Comparison of ENCODE assay signal across 24 mouse cellular contexts in genomic region chr14:46126541-46126940, GRCm38 (mm10).
DNase-seq lines count a peak whose midpoint lies in the region; ATAC-seq and TF ChIP-seq lines count a peak whose summit lies in the region.
"Had no signal": no experiment of that assay in that cellular context is flagged by ENCODE, and none has a peak within 500 bp of the region (broad histone marks: within the 10 kb centered on the region; RNA-seq: fewer than 3 reads in every experiment).

No protein-coding gene starts in this region.

- H3K9ac ChIP-seq in forebrain, embryonic 14.5 days (ENCODE audit: low read length): no peak overlapping the region
- no peak overlapping the region for H3K9ac ChIP-seq in forebrain, embryonic 13.5 days
- no peak overlapping the region for H3K9ac ChIP-seq in kidney, postnatal 0 days (ENCODE audit: low read depth, low read length)

- no peak overlapping the region for H3K4me3 ChIP-seq in forebrain, embryonic 14.5 days (ENCODE audit: low read depth, low read length)
- H3K4me3 ChIP-seq in forebrain, embryonic 13.5 days: no peak overlapping the region
- no peak overlapping the region for H3K4me3 ChIP-seq in kidney, postnatal 0 days (replicated peaks; ENCODE audit: low read depth, low read length)
- H3K4me3 ChIP-seq in midbrain, embryonic 10.5 days: no peak overlapping the region
- no peak overlapping the region for H3K4me3 ChIP-seq in embryonic facial prominence, embryonic 10.5 days

- no peak overlapping the region for H3K4me2 ChIP-seq in forebrain, embryonic 14.5 days (ENCODE audit: low read length)
- H3K4me2 ChIP-seq in forebrain, embryonic 13.5 days: no peak overlapping the region
- no peak overlapping the region for H3K4me2 ChIP-seq in kidney, postnatal 0 days (ENCODE audit: low read length)

- no peak for ATAC-seq in forebrain, embryonic 14.5 days
- no peak for ATAC-seq in forebrain, embryonic 13.5 days
- ATAC-seq in kidney, postnatal 0 days (replicated peaks; ENCODE audit: low FRiP score, low read depth): no peak
- ATAC-seq: activated CD4-positive, CD25-positive, alpha-beta regulatory T cell, adult 4 months; CD4-positive, CD25-positive, alpha-beta regulatory T cell, adult 4 months; Patski had no signal

- no peak for TF ChIP-seq CTCF in kidney, postnatal 0 days (IDR thresholded peaks at IDR 0.05; ENCODE audit: low read depth)
- TF ChIP-seq CTCF in brain, embryonic 14.5 days (IDR thresholded peaks at IDR 0.05; ENCODE audit: borderline replicate concordance, extremely low read depth, insufficient read depth, insufficient read length): no peak

- WGBS in forebrain, embryonic 14.5 days: 52% methylated on average over 1 of the region's 1 CpGs
- WGBS in forebrain, embryonic 13.5 days: 46% methylated on average over 1 of the region's 1 CpGs
- 50% methylated on average over 1 of the region's 1 CpGs for WGBS in kidney, postnatal 0 days
- 93% methylated on average over 1 of the region's 1 CpGs for WGBS in midbrain, embryonic 10.5 days
- 77% methylated on average over 1 of the region's 1 CpGs for WGBS in embryonic facial prominence, embryonic 10.5 days

- H3K27me3 ChIP-seq in forebrain, embryonic 14.5 days (replicated peaks; ENCODE audit: control insufficient read depth, insufficient read depth, low read length): no peaks in the 10 kb centered on the region
- no peaks in the 10 kb centered on the region for H3K27me3 ChIP-seq in forebrain, embryonic 13.5 days
- H3K27me3 ChIP-seq in kidney, postnatal 0 days (ENCODE audit: insufficient read depth, low read length): no peaks in the 10 kb centered on the region
- no peaks in the 10 kb centered on the region for H3K27me3 ChIP-seq in midbrain, embryonic 10.5 days (ENCODE audit: low read depth, poor library complexity, severe bottlenecking)
- H3K27me3 ChIP-seq in embryonic facial prominence, embryonic 10.5 days (replicated peaks; ENCODE audit: low read depth, poor library complexity, severe bottlenecking): no peaks in the 10 kb centered on the region
- H3K27me3 ChIP-seq: CH12.LX, Patski had no signal

- H3K9me3 ChIP-seq in forebrain, embryonic 14.5 days (replicated peaks; ENCODE audit: control insufficient read depth, low read length): no peaks in the 10 kb centered on the region
- no peaks in the 10 kb centered on the region for H3K9me3 ChIP-seq in forebrain, embryonic 13.5 days (replicated peaks)
- H3K9me3 ChIP-seq in kidney, postnatal 0 days (replicated peaks; ENCODE audit: low read length): no peaks in the 10 kb centered on the region
- H3K9me3 ChIP-seq in midbrain, embryonic 10.5 days (replicated peaks): no peaks in the 10 kb centered on the region
- no peaks in the 10 kb centered on the region for H3K9me3 ChIP-seq in embryonic facial prominence, embryonic 10.5 days
- H3K9me3 ChIP-seq: G1E had no signal

- no peaks in the 10 kb centered on the region for H3K36me3 ChIP-seq in forebrain, embryonic 14.5 days (ENCODE audit: control insufficient read depth, insufficient read depth, low read length)
- H3K36me3 ChIP-seq in forebrain, embryonic 13.5 days (ENCODE audit: poor library complexity, severe bottlenecking): no peaks in the 10 kb centered on the region
- no peaks in the 10 kb centered on the region for H3K36me3 ChIP-seq in kidney, postnatal 0 days (ENCODE audit: insufficient read depth, low read length)
- H3K36me3 ChIP-seq in midbrain, embryonic 10.5 days: no peaks in the 10 kb centered on the region
- H3K36me3 ChIP-seq in embryonic facial prominence, embryonic 10.5 days (replicated peaks): no peaks in the 10 kb centered on the region
- H3K36me3 ChIP-seq: G1E had no signal

- DNase-seq in forebrain, embryonic 14.5 days (ENCODE audit: low spot score): peak; percentile 28
- DNase-seq in kidney, postnatal 0 days (ENCODE audit: low spot score): peak; percentile 25
- DNase-seq in kidney, adult 9 months: no peak
- DNase-seq in Muller cell, postnatal 12 days (ENCODE audit: inconsistent ontology term): peak; percentile 90
- DNase-seq in brain, embryonic 14.5 days (ENCODE audit: low read depth): peak; percentile 27
- DNase-seq in midbrain, embryonic 10.5 days (ENCODE audit: low spot score): no peak
- DNase-seq in embryonic facial prominence, embryonic 10.5 days (ENCODE audit: low spot score): no peak
- DNase-seq: adrenal gland, adult 2 months; adrenal gland, adult 8-10 months; adrenal gland, postnatal 10 days; adrenal gland, postnatal 14 days; adrenal gland, postnatal 25 days; adrenal gland, postnatal 36 days; B cell, adult 2 months; cerebellum, adult 11 months; cerebellum, adult 11-12 months; cerebellum, adult 18-20 months; cerebellum, adult 2 months had no signal

- no peak for TF ChIP-seq POLR2A in brain, embryonic 14.5 days (IDR thresholded peaks at IDR 0.05; ENCODE audit: borderline replicate concordance, extremely low read depth, insufficient read depth, insufficient read length, poor library complexity, severe bottlenecking)

- no peaks in the 10 kb centered on the region for H3K4me1 ChIP-seq in forebrain, embryonic 14.5 days (ENCODE audit: control insufficient read depth, insufficient read depth, low read length)
- no peaks in the 10 kb centered on the region for H3K4me1 ChIP-seq in forebrain, embryonic 13.5 days
- H3K4me1 ChIP-seq in kidney, postnatal 0 days (replicated peaks; ENCODE audit: insufficient read depth, low read length): no peaks in the 10 kb centered on the region
- H3K4me1 ChIP-seq in midbrain, embryonic 10.5 days: no peaks in the 10 kb centered on the region
- no peaks in the 10 kb centered on the region for H3K4me1 ChIP-seq in embryonic facial prominence, embryonic 10.5 days

- no peak overlapping the region for H3K27ac ChIP-seq in forebrain, embryonic 14.5 days (ENCODE audit: low read depth, low read length)
- no peak overlapping the region for H3K27ac ChIP-seq in forebrain, embryonic 13.5 days
- H3K27ac ChIP-seq in kidney, postnatal 0 days: no peak overlapping the region
- H3K27ac ChIP-seq in midbrain, embryonic 10.5 days (replicated peaks): no peak overlapping the region
- H3K27ac ChIP-seq in embryonic facial prominence, embryonic 10.5 days (replicated peaks): no peak overlapping the region

Comparison
In these comparisons a context has a peak if more than half of its experiments do, and no peak if none do; other contexts are left out.
1. DNase-seq: peak in forebrain, embryonic 14.5 days (single experiment), kidney, postnatal 0 days (single experiment), Muller cell, postnatal 12 days (single experiment) and brain, embryonic 14.5 days (single experiment); none in kidney, adult 9 months (single experiment), midbrain, embryonic 10.5 days (single experiment) and embryonic facial prominence, embryonic 10.5 days (single experiment).